Mouse (Mus musculus) hindbrain, embryonic 14.5 days (tissue): ENCODE measurements around the gene Dpy19l1. TPM values are rescaled to one million over a fixed set of nuclear protein-coding genes. Genes with fewer than 3 reads are reported as not detected.

Experiments
- ATAC-seq: fragments of 200-750 bp; cut with Nextera tagmentation; 2 replicates; pipeline ENCODE4 v1.8.0; 2017; ENCODE audit warnings: moderate number of reproducible peaks, mild to moderate bottlenecking, moderate TSS enrichment, moderate library complexity; ENCODE audit not compliant: low FRiP score
- DNase-seq: peaks from one replicate; pipeline ENCODE4 v3.0.0-alpha.2; 2015; ENCODE audit warnings: low spot score
- H3K27ac ChIP-seq: fragments of 300-500 bp; sonication (generic); 2 replicates; pipeline ENCODE4 v1.5.1; 2014; ENCODE audit warnings: mild to moderate bottlenecking, moderate library complexity
- H3K27me3 ChIP-seq: fragments of 300-500 bp; sonication (generic); 2 replicates; pipeline ENCODE4 v1.6.1; 2014; ENCODE audit warnings: mild to moderate bottlenecking, low read length, mixed read lengths; ENCODE audit not compliant: control insufficient read depth, insufficient read depth
- H3K36me3 ChIP-seq: fragments of 300-500 bp; sonication (generic); replicated peaks from 2 replicates; pipeline ENCODE4 v1.6.1; 2014; ENCODE audit not compliant: control insufficient read depth, insufficient read depth
- H3K4me1 ChIP-seq: fragments of 300-500 bp; sonication (generic); replicated peaks from 2 replicates; pipeline ENCODE4 v1.6.1; 2014; ENCODE audit warnings: antibody characterized with exemption, low read length, mixed read lengths; ENCODE audit not compliant: control insufficient read depth, insufficient read depth
- H3K4me2 ChIP-seq: fragments of 300-500 bp; sonication (generic); replicated peaks from 2 replicates; pipeline ENCODE4 v1.6.1; 2014; ENCODE audit warnings: mild to moderate bottlenecking, moderate library complexity
- H3K4me3 ChIP-seq: fragments of 300-500 bp; sonication (generic); replicated peaks from 2 replicates; pipeline ENCODE4 v1.5.1; 2014; ENCODE audit warnings: mild to moderate bottlenecking, low read length
- H3K9ac ChIP-seq: fragments of 300-500 bp; sonication (generic); 2 replicates; pipeline ENCODE4 v1.6.1; 2014
- H3K9me3 ChIP-seq: fragments of 300-500 bp; sonication (generic); 2 replicates; pipeline ENCODE4 v1.6.1; 2016; ENCODE audit warnings: low read length; ENCODE audit not compliant: control insufficient read depth
- whole genome bisulfite sequencing: fragments of 180-500 bp; shearing (Covaris S2); extraction: QIAGEN DNeasy Blood & Tissue Kit; methylation state at CpG from one replicate; pipeline ENCODE4 v1.1.7; 2014; 5-methylcytosine and 5-hydroxymethylcytosine counted together
- polyA plus RNA-seq: library from polyadenylated mRNA; unstranded; fragments of >200 nt; fragmentation: Nextera tagmentation; extraction: Ambion mirVana; gene quantifications from 2 replicates; pipeline ENCODE4 v1.2.1, GENCODE M21; 2014

The Dpy19l1 gene
- polyA plus RNA-seq, 1 experiment from 2014 or later = 10.8 TPM

DNA sequence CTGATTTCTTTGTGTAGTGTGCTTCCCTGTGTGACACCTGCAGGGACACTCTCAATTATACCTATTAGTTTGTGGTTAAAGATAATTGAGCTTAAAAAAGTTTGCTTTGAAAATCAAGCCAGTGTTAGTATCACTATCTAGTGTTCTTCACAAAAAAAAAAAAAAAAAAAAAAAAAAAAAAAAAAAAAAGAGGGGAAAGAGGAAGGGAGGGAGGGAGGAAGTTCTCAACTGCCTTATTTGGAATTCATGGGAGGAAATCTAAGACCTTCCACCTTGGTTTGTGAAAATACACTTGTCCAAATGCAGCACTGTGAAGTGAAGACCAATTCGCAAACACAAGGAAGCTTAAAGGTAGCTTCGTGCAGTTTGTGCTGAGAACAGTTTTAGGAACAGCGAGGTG lies 94.9 kb downstream of the Dpy19l1 start:
- DNase-seq (no peak), ATAC-seq (no peak)
- Histone ChIP-seq H3K36me3 (peaks cover 4% of the 10 kb centered on the region; the same call in 1 of the 2 replicates), H3K27me3 (no peaks in the 10 kb centered on the region), H3K27ac (no peak overlapping the region), H3K4me3 (no peak overlapping the region), H3K9ac (no peak overlapping the region), H3K9me3 (peaks cover 9% of the 10 kb centered on the region; the same call in 1 of the 2 replicates), H3K4me1 (no peaks in the 10 kb centered on the region), H3K4me2 (no peak overlapping the region)
- 78% methylated on average over 3 of the region's 3 CpGs for WGBS

DNA sequence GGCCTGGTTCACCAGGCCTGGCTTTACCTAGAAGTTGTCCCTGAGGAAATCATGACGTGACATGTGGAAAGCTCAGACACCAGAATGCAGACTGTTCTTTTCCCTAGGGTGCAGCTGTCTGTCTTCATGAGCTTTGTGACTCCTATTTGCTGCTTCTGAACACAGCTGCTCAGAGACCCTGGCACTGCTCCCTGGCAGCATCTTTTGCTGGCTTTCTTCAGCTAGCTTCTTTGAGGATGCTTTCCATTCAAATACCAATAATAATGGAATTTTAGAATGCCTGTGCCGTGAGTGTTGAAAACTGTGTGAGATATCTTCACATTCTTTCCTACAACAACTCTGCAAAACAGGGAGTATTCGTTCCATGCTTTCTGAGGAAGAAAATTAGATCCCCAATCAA lies 108.8 kb downstream of the Dpy19l1 start:
- H3K27ac ChIP-seq = no peak overlapping the region
- DNase-seq (no peak), ATAC-seq (no peak)
- no peaks in the 10 kb centered on the region for H3K27me3 ChIP-seq
- H3K36me3 ChIP-seq = no peaks in the 10 kb centered on the region
- no peak overlapping the region for H3K4me2 ChIP-seq
- H3K4me1 ChIP-seq = no peaks in the 10 kb centered on the region
- H3K4me3 ChIP-seq = no peak overlapping the region
- H3K9ac ChIP-seq = no peak overlapping the region
- 66% methylated on average over 3 of the region's 3 CpGs for WGBS
- H3K9me3 ChIP-seq = no peaks in the 10 kb centered on the region

DNA sequence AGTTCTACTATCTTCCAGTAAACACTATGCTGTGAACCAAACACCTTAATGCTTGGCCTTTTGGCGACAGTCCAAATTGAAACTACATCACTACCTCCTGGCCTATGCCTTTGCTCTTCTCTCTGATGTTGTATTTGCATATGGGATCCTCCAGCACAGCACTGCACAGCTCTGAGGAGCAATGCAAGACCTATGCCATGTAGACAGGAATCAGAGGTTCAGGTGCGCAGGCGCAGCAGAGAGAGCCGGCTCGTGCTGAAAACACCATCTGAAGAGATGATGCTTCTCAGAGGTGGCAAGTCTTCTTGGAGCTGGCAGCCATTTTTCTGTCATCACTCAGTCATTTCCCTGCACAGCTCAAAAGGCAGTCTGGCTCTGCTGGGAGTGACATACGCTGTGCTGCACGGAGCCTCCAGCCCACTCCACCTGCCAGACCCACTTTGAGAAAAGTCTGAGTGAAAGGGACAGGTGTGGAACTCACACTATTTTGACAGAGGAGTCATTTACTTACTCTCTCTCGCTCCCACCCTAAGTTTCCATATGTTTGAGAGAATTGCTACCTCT lies 112.1 kb downstream of the Dpy19l1 start:
- ATAC-seq (no peak), DNase-seq (no peak)
- H3K4me1 ChIP-seq = no peaks in the 10 kb centered on the region
- 92% methylated on average over 8 of the region's 8 CpGs for WGBS
- H3K9me3 ChIP-seq = no peaks in the 10 kb centered on the region
- no peak overlapping the region for H3K4me3 ChIP-seq
- no peak overlapping the region for H3K4me2 ChIP-seq
- H3K27me3 ChIP-seq = no peaks in the 10 kb centered on the region
- no peak overlapping the region for H3K9ac ChIP-seq
- H3K36me3 ChIP-seq = no peaks in the 10 kb centered on the region
- H3K27ac ChIP-seq = no peak overlapping the region

DNA sequence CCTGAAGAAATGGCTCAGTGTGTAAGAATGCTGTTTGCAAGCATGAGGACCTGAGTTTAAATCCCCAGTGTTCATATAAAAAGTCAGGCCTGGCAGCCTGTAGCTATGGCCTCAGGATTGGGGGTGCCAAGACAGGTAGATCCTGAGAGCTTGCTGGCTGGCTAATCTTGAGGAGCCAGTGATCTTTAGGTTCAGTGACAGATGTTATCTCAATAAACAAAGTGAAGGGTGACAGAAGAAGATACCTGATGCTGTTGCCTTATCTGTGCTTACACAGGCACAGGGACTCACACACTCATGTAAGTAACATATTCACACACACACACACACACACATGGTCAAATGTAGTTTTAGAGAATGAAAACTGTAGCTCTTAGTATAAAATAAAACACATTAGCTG lies 115.7 kb downstream of the Dpy19l1 start:
- no peak overlapping the region for H3K27ac ChIP-seq
- DNase-seq = no peak
- no peaks in the 10 kb centered on the region for H3K4me1 ChIP-seq
- no peak for ATAC-seq
- no peaks in the 10 kb centered on the region for H3K27me3 ChIP-seq
- no peaks in the 10 kb centered on the region for H3K36me3 ChIP-seq
- H3K9me3 ChIP-seq = no peaks in the 10 kb centered on the region
- H3K9ac ChIP-seq = no peak overlapping the region
- H3K4me3 ChIP-seq = no peak overlapping the region
- no peak overlapping the region for H3K4me2 ChIP-seq

DNA sequence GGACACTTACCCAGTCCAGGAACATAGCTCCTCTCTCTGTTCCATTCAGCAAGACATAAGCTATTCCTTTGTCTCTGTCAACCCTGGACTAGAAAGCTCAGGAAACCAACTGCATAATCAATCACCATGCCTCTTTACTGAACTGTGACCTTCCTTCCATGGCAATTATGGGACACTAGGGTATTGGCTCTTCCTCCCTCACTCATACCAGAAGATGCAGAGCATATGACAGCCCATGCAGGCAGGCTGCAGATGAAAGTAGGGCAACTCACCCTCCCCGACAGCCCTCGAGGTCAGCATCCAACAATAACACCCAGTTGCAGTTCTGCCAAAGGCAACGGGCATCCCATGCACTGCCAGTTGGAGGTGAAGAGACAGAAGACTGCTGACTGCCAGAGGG lies 123.6 kb downstream of the Dpy19l1 start:
- DNase-seq (no peak), ATAC-seq (no peak)
- Histone ChIP-seq H3K27me3 (no peaks in the 10 kb centered on the region), H3K4me3 (no peak overlapping the region), H3K9me3 (no peaks in the 10 kb centered on the region), H3K9ac (no peak overlapping the region), H3K27ac (no peak overlapping the region), H3K36me3 (no peaks in the 10 kb centered on the region), H3K4me2 (no peak overlapping the region), H3K4me1 (no peaks in the 10 kb centered on the region)
- WGBS = 28% methylated on average over 3 of the region's 3 CpGs

DNA sequence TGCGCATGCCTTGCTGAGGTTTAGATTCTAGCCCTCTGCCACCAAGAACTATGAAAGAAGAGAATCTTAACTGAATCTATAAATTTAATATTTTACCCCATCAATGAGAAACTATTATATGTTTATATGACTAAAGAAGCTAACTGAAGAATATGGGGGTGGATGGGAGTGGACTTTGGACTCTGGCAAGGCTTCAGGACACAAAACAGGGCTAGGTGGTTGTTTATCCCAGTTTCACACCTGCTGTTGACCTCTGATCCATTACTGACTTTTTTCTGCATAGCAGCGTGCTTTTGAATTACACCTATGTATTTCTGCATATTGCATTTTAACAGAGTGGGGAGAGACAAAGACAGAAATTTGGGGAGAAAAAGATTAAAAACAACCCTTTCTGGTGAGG lies 124.1 kb downstream of the Dpy19l1 start:
- Histone ChIP-seq H3K27me3 (no peaks in the 10 kb centered on the region), H3K4me1 (no peaks in the 10 kb centered on the region), H3K36me3 (no peaks in the 10 kb centered on the region), H3K9me3 (no peaks in the 10 kb centered on the region), H3K27ac (no peak overlapping the region), H3K9ac (no peak overlapping the region), H3K4me2 (no peak overlapping the region), H3K4me3 (no peak overlapping the region)
- ATAC-seq (no peak), DNase-seq (no peak)
- WGBS = 79% methylated on average over 2 of the region's 2 CpGs

Other genes starting within 250 kb of the Dpy19l1 start
- not detected in 2 replicates for gene Cypt4, start 122.1 kb upstream of the Dpy19l1 start, polyA plus RNA-seq
- gene Dpy19l2, start 193.2 kb upstream of the Dpy19l1 start, polyA plus RNA-seq = 0.40 and 0.48 TPM in 2 replicates